Mouse (Mus musculus) embryonic fibroblast, embryonic 13.5 days (primary cell): ENCODE measurements at regions not wholly inside any gene's neighbourhood (a gene's known extent, or its start where the extent isn't known, plus 50 kb on each side); places are given as distances from the start of the nearest gene placed in this dataset.

ENCODE experiments used
- H3K27ac ChIP-seq: 2 replicates; pipeline ENCODE4 v1.5.1; 2012; ENCODE audit warnings: low read length, control low read depth, inconsistent platforms; ENCODE audit not compliant: insufficient read depth
- H3K4me1 ChIP-seq: 2 replicates; pipeline ENCODE4 v1.6.1; 2011; ENCODE audit warnings: low read length; ENCODE audit not compliant: control insufficient read depth, insufficient read depth
- H3K4me3 ChIP-seq: 2 replicates; pipeline ENCODE4 v1.5.1; 2011; ENCODE audit warnings: mild to moderate bottlenecking, control low read depth, low read length; ENCODE audit not compliant: insufficient read depth
- CTCF ChIP-seq: IDR thresholded peaks from 2 replicates; pipeline ENCODE4 v1.5.1; 2011; ENCODE audit warnings: mild to moderate bottlenecking, control low read depth, low read length, moderate library complexity, borderline replicate concordance; ENCODE audit not compliant: insufficient read depth
- POLR2A ChIP-seq: IDR thresholded peaks from 2 replicates; pipeline ENCODE4 v1.6.1; 2011; ENCODE audit warnings: low read depth, mild to moderate bottlenecking, control low read depth, low read length, moderate library complexity

- Histone ChIP-seq H3K27ac (no peak overlapping the region), H3K4me1 (no peaks in the 10 kb centered on the region), H3K4me3 (no peak overlapping the region)
- TF ChIP-seq CTCF: no peak
- TF ChIP-seq POLR2A: no peak
These were observed 489.7 kb downstream of the Kcnj2 start for GRCm38 (mm10) chr11:111555615-111556014.

GRCm38 (mm10) chr11:111558302-111559140 lies 492.6 kb downstream of the Kcnj2 start:
- TF ChIP-seq POLR2A (no peak), CTCF (no peak)
- H3K4me3 ChIP-seq: no peak overlapping the region
- no peak overlapping the region for H3K27ac ChIP-seq
- no peaks in the 10 kb centered on the region for H3K4me1 ChIP-seq

GRCm38 (mm10) chr11:111563171-111563570 lies 497.2 kb downstream of the Kcnj2 start:
- Histone ChIP-seq H3K27ac (no peak overlapping the region), H3K4me1 (no peaks in the 10 kb centered on the region), H3K4me3 (no peak overlapping the region)
- TF ChIP-seq POLR2A: no peak
- TF ChIP-seq CTCF: no peak

- TF ChIP-seq CTCF (no peak), POLR2A (no peak)
- Histone ChIP-seq H3K27ac (no peak overlapping the region), H3K4me1 (no peaks in the 10 kb centered on the region), H3K4me3 (no peak overlapping the region)
These were observed 502.1 kb downstream of the Kcnj2 start for GRCm38 (mm10) chr11:111568041-111568440.

GRCm38 (mm10) chr11:111568876-111569275 lies 502.9 kb downstream of the Kcnj2 start:
- TF ChIP-seq POLR2A: no peak
- no peak for TF ChIP-seq CTCF
- H3K4me3 ChIP-seq: no peak overlapping the region
- no peak overlapping the region for H3K27ac ChIP-seq
- no peaks in the 10 kb centered on the region for H3K4me1 ChIP-seq

- H3K4me3 ChIP-seq: no peak overlapping the region
- no peak for TF ChIP-seq POLR2A
- TF ChIP-seq CTCF: no peak
- no peak overlapping the region for H3K27ac ChIP-seq
- H3K4me1 ChIP-seq: no peaks in the 10 kb centered on the region
These were observed 511.9 kb downstream of the Kcnj2 start for GRCm38 (mm10) chr11:111577883-111578282.

- Histone ChIP-seq H3K4me1 (no peaks in the 10 kb centered on the region), H3K4me3 (no peak overlapping the region), H3K27ac (no peak overlapping the region)
- TF ChIP-seq POLR2A: no peak
- TF ChIP-seq CTCF: no peak
These were observed 517.0 kb downstream of the Kcnj2 start for GRCm38 (mm10) chr11:111582980-111583379.

- no peaks in the 10 kb centered on the region for H3K4me1 ChIP-seq
- no peak overlapping the region for H3K27ac ChIP-seq
- H3K4me3 ChIP-seq: no peak overlapping the region
- TF ChIP-seq POLR2A (no peak), CTCF (no peak)
These were observed 517.6 kb downstream of the Kcnj2 start for GRCm38 (mm10) chr11:111583606-111584005.

- no peak overlapping the region for H3K4me3 ChIP-seq
- no peak overlapping the region for H3K27ac ChIP-seq
- no peaks in the 10 kb centered on the region for H3K4me1 ChIP-seq
- no peak for TF ChIP-seq CTCF
- no peak for TF ChIP-seq POLR2A
These were observed 533.5 kb downstream of the Kcnj2 start for GRCm38 (mm10) chr11:111599456-111599855.

GRCm38 (mm10) chr11:111605146-111605545 lies 539.2 kb downstream of the Kcnj2 start:
- no peaks in the 10 kb centered on the region for H3K4me1 ChIP-seq

More at GRCm38 (mm10) chr11:111605146-111605545, 539.2 kb downstream of the Kcnj2 start:
- Histone ChIP-seq H3K4me3 (peak overlapping the region; percentile 30; the same call in 1 of the 2 replicates), H3K27ac (no peak overlapping the region)
- TF ChIP-seq CTCF: no peak
- no peak for TF ChIP-seq POLR2A
